Mouse (Mus musculus): Measurements from ENCODE around the gene Stim1. TPM values are rescaled to one million over a fixed set of nuclear protein-coding genes. Genes with fewer than 3 reads are reported as not detected.

Stim1 gene
- polyA plus RNA-seq (2014; fragmentation: Nextera tagmentation; extraction: Ambion mirVana) = 12.3 and 14.3 TPM in 2 replicates

GRCm38 (mm10) chr7:102267601-102268394, at the start of gene Stim1:
TSS of gene Stim1 (plus strand) at chr7:102267806.
- Histone ChIP-seq H3K27me3 (ENCODE audit: control insufficient read depth, insufficient read depth, low read length) (0 out of 2 replicates have a peak, but pooled peaks cover 3% of the 10 kb centered on the region), H3K27ac (ENCODE audit: low read depth, low read length) (no peak within 1 kb of the TSS), H3K4me3 (ENCODE audit: low read depth, low read length) (peak within 1 kb of the TSS; percentile 80), H3K4me2 (ENCODE audit: low read depth, low read length, severe bottlenecking) (peak within 1 kb of the TSS; percentile 94), H3K4me1 (replicated peaks; ENCODE audit: control insufficient read depth, insufficient read depth, low read length) (peaks cover 4% of the 10 kb centered on the region; the same call in 1 of the 2 replicates), H3K9ac (ENCODE audit: low read length) (peak within 1 kb of the TSS; percentile 68), H3K9me3 (ENCODE audit: control insufficient read depth, low read length) (no peaks in the 10 kb centered on the region), H3K36me3 (ENCODE audit: control insufficient read depth, insufficient read depth, low read length) (no peaks in the 10 kb centered on the region)
- WGBS = under 1% methylated on average over 61 of the region's 73 CpGs
- ATAC-seq (replicated peaks; ENCODE audit: low FRiP score) (peak; percentile 84), DNase-seq (ENCODE audit: low spot score) (no peak)

GRCm38 (mm10) chr7:102221899-102222298, 45.7 kb upstream of the Stim1 start:
- 53% methylated on average over 1 of the region's 1 CpGs for WGBS
- no peak for DNase-seq (ENCODE audit: low spot score)
- Histone ChIP-seq H3K27ac (ENCODE audit: low read depth, low read length) (no peak overlapping the region), H3K4me2 (ENCODE audit: low read depth, low read length, severe bottlenecking) (peak overlapping the region; percentile 78; the same call in 1 of the 2 replicates), H3K27me3 (ENCODE audit: control insufficient read depth, insufficient read depth, low read length) (no peaks in the 10 kb centered on the region), H3K4me3 (ENCODE audit: low read depth, low read length) (no peak overlapping the region; the same call in 1 of the 2 replicates), H3K4me1 (replicated peaks; ENCODE audit: control insufficient read depth, insufficient read depth, low read length) (peaks cover 4% of the 10 kb centered on the region; the same call in 1 of the 2 replicates), H3K9me3 (ENCODE audit: control insufficient read depth, low read length) (no peaks in the 10 kb centered on the region), H3K9ac (ENCODE audit: low read length) (no peak overlapping the region), H3K36me3 (ENCODE audit: control insufficient read depth, insufficient read depth, low read length) (no peaks in the 10 kb centered on the region)
- peak; percentile 30 for ATAC-seq (replicated peaks; ENCODE audit: low FRiP score)

- H3K4me1 ChIP-seq (replicated peaks; ENCODE audit: control insufficient read depth, insufficient read depth, low read length) = peaks cover 4% of the 10 kb centered on the region; the same call in 1 of the 2 replicates
- no peak overlapping the region for H3K27ac ChIP-seq (ENCODE audit: low read depth, low read length)
- peak overlapping the region; percentile 78 for H3K4me2 ChIP-seq (ENCODE audit: low read depth, low read length, severe bottlenecking)
- H3K36me3 ChIP-seq (ENCODE audit: control insufficient read depth, insufficient read depth, low read length) = no peaks in the 10 kb centered on the region
- 1% methylated on average over 7 of the region's 13 CpGs for WGBS
- peak overlapping the region; percentile 64 for H3K4me3 ChIP-seq (ENCODE audit: low read depth, low read length)
- peak overlapping the region; percentile 77 for H3K9ac ChIP-seq (ENCODE audit: low read length)
- no peaks in the 10 kb centered on the region for H3K9me3 ChIP-seq (ENCODE audit: control insufficient read depth, low read length)
- peak; percentile 83 for DNase-seq (ENCODE audit: low spot score)
- H3K27me3 ChIP-seq (ENCODE audit: control insufficient read depth, insufficient read depth, low read length) = no peaks in the 10 kb centered on the region
- ATAC-seq (replicated peaks; ENCODE audit: low FRiP score) = peak; percentile 80
These were observed 45.3 kb upstream of the Stim1 start for GRCm38 (mm10) chr7:102222336-102222735.

- H3K4me2 ChIP-seq (ENCODE audit: low read depth, low read length, severe bottlenecking) = peak overlapping the region; percentile 78
- under 1% methylated on average over 31 of the region's 31 CpGs for WGBS
- H3K9ac ChIP-seq (ENCODE audit: low read length) = peak overlapping the region; percentile 77
- ATAC-seq (replicated peaks; ENCODE audit: low FRiP score) = peak; percentile 87
- H3K27ac ChIP-seq (ENCODE audit: low read depth, low read length) = no peak overlapping the region
- peak overlapping the region; percentile 64 for H3K4me3 ChIP-seq (ENCODE audit: low read depth, low read length)
- H3K4me1 ChIP-seq (replicated peaks; ENCODE audit: control insufficient read depth, insufficient read depth, low read length) = peaks cover 4% of the 10 kb centered on the region; the same call in 1 of the 2 replicates
- no peaks in the 10 kb centered on the region for H3K9me3 ChIP-seq (ENCODE audit: control insufficient read depth, low read length)
- peak; percentile 79 for DNase-seq (ENCODE audit: low spot score)
- H3K36me3 ChIP-seq (ENCODE audit: control insufficient read depth, insufficient read depth, low read length) = no peaks in the 10 kb centered on the region
- H3K27me3 ChIP-seq (ENCODE audit: control insufficient read depth, insufficient read depth, low read length) = no peaks in the 10 kb centered on the region
These were observed 44.6 kb upstream of the Stim1 start for GRCm38 (mm10) chr7:102222830-102223556.

GRCm38 (mm10) chr7:102223883-102224738, 43.5 kb upstream of the Stim1 start:
- DNase-seq (ENCODE audit: low spot score) = no peak
- no peaks in the 10 kb centered on the region for H3K9me3 ChIP-seq (ENCODE audit: control insufficient read depth, low read length)
- 91% methylated on average over 5 of the region's 5 CpGs for WGBS

GRCm38 (mm10) chr7:102226051-102226450, 41.6 kb upstream of the Stim1 start:
- Histone ChIP-seq H3K36me3 (ENCODE audit: control insufficient read depth, insufficient read depth, low read length) (no peaks in the 10 kb centered on the region), H3K27me3 (ENCODE audit: control insufficient read depth, insufficient read depth, low read length) (no peaks in the 10 kb centered on the region), H3K9ac (ENCODE audit: low read length) (no peak overlapping the region), H3K9me3 (ENCODE audit: control insufficient read depth, low read length) (no peaks in the 10 kb centered on the region), H3K27ac (ENCODE audit: low read depth, low read length) (no peak overlapping the region), H3K4me2 (ENCODE audit: low read depth, low read length, severe bottlenecking) (no peak overlapping the region), H3K4me1 (replicated peaks; ENCODE audit: control insufficient read depth, insufficient read depth, low read length) (peaks cover 4% of the 10 kb centered on the region; the same call in 1 of the 2 replicates), H3K4me3 (ENCODE audit: low read depth, low read length) (no peak overlapping the region)
- no peak for ATAC-seq (replicated peaks; ENCODE audit: low FRiP score)
- DNase-seq (ENCODE audit: low spot score) = no peak
- 95% methylated on average over 6 of the region's 6 CpGs for WGBS

More at GRCm38 (mm10) chr7:102223883-102224738, 43.5 kb upstream of the Stim1 start:
- Histone ChIP-seq H3K27ac (ENCODE audit: low read depth, low read length) (no peak overlapping the region), H3K4me1 (replicated peaks; ENCODE audit: control insufficient read depth, insufficient read depth, low read length) (peaks cover 4% of the 10 kb centered on the region; the same call in 1 of the 2 replicates), H3K9ac (ENCODE audit: low read length) (no peak overlapping the region), H3K27me3 (ENCODE audit: control insufficient read depth, insufficient read depth, low read length) (no peaks in the 10 kb centered on the region), H3K36me3 (ENCODE audit: control insufficient read depth, insufficient read depth, low read length) (no peaks in the 10 kb centered on the region), H3K4me2 (ENCODE audit: low read depth, low read length, severe bottlenecking) (no peak overlapping the region), H3K4me3 (ENCODE audit: low read depth, low read length) (no peak overlapping the region)
- no peak for ATAC-seq (replicated peaks; ENCODE audit: low FRiP score)

GRCm38 (mm10) chr7:102228049-102228670, 39.4 kb upstream of the Stim1 start:
- no peaks in the 10 kb centered on the region for H3K36me3 ChIP-seq (ENCODE audit: control insufficient read depth, insufficient read depth, low read length)
- WGBS = 94% methylated on average over 4 of the region's 4 CpGs
- no peak for DNase-seq (ENCODE audit: low spot score)

More at GRCm38 (mm10) chr7:102228049-102228670, 39.4 kb upstream of the Stim1 start:
- no peak for ATAC-seq (replicated peaks; ENCODE audit: low FRiP score)
- Histone ChIP-seq H3K9me3 (ENCODE audit: control insufficient read depth, low read length) (no peaks in the 10 kb centered on the region), H3K9ac (ENCODE audit: low read length) (no peak overlapping the region), H3K27me3 (ENCODE audit: control insufficient read depth, insufficient read depth, low read length) (no peaks in the 10 kb centered on the region), H3K4me1 (replicated peaks; ENCODE audit: control insufficient read depth, insufficient read depth, low read length) (no peaks in the 10 kb centered on the region; the same call in 1 of the 2 replicates), H3K4me2 (ENCODE audit: low read depth, low read length, severe bottlenecking) (no peak overlapping the region), H3K4me3 (ENCODE audit: low read depth, low read length) (no peak overlapping the region), H3K27ac (ENCODE audit: low read depth, low read length) (no peak overlapping the region)
